Mouse (Mus musculus) thymus, postnatal 10 days (tissue): ENCODE results near the gene Ank2.

Experiments used
- DNase-seq, 2 experiments: peaks; one replicate each; pipeline ENCODE4 v3.0.0; 2021; ENCODE audit warnings: low spot score in 2 of 2

Ank2 gene

DNA sequence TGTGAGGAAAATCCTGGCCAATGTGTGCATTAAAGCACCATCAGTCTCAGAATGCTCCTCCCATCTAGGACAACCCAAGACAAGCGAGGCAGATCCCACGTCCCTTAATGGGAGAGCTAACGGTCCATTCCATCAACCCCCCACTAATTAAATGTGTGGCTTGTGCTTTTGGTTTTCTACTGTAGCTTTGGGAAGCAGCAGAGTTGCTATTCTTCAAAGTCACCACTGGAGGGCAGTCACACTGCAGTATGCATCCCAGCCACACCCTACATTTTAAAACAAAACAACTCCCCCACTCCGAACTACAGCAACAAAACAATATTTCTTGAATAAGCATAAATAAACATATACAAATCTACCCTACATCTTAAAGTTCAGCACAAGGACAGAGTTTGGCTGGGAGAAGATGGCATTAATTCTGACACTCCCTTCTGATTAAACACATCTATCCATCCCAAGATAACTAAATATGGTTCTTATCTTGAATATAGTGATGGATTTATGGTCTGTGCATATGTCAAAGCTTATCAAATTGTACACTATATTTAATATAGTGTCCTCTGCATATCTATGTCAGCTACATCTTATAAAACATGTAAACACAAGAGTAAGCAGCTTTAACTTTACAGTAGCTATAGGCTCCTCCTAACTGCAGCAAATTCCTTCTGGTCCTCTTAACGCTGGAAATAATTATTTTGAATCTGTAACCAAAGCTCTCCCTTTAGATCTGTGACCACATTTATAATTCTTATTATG is 315.0 kb downstream of the Ank2 start:
- no peak for DNase-seq

DNA sequence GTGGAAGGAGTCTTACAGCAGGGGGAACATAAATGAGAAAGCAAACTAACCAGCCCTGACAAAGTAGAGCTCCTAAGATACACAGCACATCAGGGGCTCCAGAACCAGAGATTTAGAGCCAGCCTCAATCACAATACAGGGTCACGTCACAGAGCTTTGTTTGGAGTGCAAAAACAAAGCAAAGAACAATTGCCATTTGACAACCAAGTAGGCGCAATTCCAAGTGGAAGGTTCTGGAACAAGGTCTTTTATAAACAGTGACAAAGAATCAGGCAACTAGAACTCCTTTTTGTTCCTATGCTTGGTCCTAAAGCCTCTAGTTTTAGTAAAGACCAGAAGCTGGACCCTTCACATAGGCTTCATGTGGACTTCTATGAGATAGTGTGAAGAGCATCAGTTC is 326.5 kb downstream of the Ank2 start:
- DNase-seq, result no peak

DNA sequence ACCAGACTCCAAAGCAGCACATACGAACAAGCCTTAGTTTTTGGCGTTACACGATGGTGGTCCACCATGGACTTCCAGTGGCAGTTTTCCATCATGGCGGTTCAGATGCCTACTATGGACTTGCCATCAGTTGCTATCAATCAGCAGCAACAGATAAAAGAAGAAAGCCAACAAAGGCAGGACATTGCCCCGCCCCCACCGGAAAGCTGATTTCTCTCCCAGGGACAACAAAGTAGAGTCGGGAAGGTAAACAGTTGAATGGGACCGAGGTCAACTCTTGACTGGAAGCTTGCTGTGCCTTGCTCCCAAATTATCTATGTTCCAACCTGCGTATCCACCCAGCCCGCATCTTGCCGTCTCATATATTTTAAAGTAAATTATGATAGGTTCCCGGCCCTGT is 328.9 kb downstream of the Ank2 start:
- DNase-seq, result no peak

DNA sequence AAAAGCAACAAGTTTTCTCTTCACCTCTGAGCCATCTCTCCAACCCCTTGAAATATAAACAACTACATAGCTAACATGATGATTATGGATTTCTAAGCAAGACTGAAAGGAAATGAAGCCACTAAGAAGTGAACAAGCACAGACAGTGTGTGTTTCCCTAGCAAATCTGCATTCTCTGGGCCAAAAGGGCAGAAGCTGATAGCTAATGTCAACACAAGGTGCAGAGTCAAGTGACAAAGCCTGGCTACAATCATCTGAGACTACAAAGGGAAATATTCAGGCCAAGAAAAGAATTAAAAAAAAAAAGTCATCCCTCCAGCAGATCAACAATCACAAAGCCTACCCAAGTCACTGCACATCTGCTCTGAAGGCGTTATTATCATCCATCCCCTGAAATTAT is 330.0 kb downstream of the Ank2 start:
- no peak for DNase-seq

DNA sequence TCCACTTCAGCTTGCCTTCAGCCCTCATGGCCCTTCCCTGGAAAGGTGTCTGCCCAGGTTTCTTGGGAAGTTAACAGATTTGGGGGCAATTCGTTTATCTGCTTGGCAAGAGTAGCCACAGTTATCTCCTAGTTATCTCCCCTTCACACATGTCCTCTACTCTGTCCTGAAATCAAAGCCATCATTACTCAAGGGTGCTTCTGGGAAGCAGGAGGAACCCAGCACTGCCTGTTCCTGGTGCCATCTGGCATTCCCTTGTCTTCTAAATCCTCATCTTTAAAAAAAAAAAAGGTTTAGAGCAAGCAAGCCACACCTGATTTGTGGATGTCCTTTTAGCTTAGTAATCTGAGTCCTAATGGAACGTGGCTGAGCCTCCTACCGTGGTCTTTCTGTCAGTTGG is 335.4 kb downstream of the Ank2 start:
- no peak for DNase-seq

DNA sequence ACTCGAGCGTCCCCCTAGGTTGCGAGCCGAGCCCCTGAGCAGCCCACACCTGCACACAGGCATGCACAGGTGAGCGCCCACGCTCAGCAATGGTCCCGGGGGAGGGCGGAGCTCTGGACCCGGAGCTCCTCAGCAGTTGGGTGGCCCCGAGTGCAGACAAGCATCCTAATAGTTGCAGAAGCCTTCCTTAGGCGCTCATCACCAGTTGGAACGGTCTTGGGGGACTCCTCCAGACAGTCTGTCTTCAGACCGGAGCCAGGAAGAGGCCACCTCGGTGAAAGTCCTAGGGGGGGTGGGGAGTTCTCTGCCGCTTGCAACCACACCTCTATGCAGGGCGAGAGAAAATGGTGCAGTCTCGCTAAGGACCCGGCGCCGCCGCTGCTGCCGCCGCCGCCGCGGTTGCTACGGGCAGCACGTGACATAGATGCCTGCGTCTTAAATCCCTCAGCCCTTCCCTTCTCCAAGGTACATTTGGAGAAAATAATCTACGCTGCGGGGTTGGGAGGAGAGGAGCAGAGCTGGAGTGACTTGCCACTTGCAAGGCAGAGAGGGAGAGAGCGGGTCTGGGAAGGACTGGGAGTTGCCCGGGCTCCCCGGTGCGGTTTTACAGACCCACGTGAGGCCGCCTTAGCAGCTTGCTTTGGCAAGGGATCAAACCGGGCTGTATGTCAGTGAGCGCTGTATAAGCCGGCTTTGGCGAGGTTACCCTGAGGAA is 337.0 kb downstream of the Ank2 start:
- peak in 1 of 2 experiments; percentile 3 for DNase-seq

DNA sequence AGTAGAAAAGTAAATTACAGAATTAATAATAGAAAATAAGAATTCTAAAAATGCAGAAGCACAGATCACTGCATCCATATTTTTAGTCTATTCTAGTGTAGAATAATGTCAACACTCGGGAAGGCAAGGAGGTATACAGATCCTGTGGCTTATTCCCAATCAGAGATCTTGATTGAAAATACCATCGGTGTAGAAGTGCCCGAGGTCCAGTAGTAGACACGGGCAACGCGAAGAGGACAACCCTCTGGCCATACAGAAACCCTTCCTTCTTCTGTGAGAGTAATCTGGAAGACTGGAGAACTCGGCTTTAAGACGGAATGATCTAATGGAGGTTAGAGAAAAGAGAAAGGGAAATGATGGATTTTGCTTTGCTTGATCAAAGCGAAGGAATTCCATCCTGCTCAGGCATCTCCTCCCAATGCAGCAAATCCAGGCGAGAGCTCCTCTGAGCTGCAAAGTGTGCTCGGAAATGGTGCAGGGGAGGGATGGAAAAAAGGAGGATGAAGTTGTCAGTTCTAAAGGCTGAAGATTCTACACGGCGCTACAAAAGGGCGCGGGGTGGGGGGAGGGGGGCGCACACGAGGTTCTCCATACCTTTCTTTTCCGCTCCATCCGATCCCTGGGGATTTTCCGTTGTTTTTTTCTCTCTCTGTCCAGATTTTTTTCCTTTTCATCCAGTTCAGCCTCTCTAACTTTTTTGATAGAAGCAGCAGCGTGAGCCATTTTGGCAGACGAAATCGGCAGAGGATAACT is 337.9 kb downstream of the Ank2 start:
- DNase-seq, result no peak

DNA sequence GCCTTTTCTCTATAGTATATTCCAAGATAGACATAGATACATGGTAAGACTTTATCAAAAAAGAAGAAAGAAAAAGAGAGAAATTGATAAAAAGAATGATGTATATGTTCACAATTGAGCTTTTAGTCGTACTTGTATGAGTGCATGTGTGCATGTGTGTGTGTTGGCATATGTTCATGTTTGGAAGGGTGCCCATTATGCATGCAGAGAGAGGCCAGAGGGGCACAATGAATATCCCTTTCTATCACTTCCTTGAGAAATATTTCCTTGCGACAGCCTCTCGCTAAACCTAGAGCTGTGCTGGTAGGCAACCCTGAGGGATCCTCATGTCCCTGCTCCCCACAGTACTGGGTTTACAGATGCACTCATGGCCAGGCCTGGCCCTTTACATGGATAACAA is 341.4 kb downstream of the Ank2 start:
- DNase-seq, result no peak

DNA sequence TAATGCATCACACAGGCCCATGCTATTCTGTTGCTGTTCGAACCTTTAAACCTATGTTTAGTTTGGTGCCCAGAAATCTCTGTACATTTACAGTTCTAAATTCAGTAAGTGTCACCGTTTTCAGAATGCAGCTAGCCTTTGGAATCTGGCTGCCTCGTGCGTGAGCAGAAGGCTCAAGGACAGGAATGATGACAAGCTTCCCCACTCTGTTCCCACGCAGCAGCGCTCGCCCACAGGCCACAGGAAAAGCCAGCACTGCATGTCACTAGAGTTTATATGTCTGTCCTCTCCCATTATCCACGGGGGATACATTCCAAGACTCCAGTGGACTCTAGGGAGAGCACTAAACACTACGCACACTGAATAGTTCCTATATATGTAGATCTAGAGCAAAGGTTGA is 343.1 kb downstream of the Ank2 start:
- DNase-seq, result no peak

DNA sequence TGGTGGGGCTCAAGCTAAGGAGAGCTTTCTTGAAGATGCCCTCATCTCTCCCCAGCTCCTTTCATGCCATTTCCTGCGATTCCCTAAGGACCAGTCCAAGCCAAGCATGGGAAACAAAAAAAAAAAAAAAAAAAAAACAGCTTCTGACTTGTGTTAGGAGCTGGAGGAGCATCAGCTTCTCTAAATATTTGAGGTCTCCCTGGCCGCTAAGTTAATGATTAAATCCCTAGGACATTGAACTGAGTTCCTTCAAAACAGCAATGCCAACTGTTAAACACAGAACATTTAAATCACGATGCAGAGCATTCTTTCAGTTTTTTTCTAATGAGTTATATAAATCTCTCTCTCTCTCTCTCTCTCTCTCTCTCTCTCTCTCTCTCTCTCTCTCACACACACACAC is 345.3 kb downstream of the Ank2 start:
- no peak for DNase-seq

DNA sequence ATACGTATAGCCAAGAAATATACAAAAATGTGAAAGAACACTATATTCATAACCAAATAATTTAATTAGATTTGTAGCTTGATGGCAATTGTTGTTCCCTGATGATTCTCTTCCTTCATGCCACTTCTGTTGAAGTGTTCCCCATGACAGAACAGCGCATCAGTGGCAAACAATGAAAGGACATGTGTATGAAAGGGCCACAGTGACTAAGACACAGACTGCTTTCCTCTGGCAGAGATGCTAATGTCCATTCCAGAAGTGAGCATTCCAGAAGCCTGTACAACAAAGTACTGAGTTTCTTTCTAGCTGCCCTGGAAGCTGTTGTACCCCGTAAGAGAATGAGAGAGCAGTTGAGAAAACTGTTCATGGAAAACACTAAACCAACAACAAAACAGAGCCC is 345.7 kb downstream of the Ank2 start:
- DNase-seq, result no peak

DNA sequence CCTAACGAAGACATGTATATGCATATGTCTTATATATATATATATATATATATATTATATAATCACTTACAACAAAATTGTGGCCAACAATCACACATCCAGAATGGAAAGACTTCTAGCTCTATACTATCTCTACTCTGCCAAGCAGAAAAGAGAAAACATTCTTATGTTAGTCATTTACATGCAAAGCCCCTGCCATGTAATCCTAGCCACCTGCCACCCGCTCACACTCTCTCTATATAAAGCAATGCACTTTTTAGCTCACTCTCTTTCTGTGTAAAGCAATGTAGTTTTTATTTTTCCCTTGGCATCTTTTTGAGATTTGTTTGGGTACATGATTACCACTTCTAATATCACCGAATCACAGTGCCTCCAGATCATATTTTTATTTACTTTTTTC is 350.5 kb downstream of the Ank2 start:
- DNase-seq, result no peak

DNA sequence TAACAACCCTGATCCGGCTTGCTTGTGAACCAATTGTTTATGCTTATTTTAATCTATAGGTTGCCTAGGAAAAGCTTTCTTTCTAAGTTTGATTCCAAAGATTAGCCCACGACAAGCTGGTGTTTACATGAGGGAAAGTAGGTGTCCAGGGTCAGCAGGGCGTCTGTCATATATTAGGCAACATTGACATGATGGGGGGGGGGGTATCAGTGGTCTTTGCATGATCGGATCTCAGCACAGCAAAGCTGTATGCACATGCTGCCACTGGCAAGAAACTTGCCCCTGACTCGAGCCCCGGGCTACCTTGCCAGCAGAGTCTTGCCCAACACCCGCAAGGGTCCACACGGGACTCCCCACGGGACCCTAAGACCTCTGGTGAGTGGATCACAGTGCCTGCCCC is 358.6 kb downstream of the Ank2 start:
- no peak for DNase-seq

DNA sequence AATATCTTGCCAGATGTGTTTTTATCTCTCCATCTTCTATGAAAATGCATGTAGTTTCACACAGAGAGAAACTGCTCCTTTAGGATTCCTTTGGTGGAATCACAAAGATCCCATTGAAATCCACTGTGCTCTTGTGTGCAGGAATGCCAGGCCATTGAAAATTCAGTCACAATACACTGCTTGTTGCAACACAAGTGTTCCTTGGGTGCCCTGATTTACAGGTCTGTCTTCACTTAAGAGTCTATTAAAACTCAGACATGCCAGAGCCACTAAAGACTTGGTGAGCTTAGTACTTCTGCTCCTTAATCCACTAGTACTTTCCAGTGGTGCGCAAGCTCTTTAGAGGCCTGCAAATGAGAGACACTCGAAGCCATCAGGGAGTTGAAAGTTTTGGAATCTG is 359.5 kb downstream of the Ank2 start:
- no peak for DNase-seq

DNA sequence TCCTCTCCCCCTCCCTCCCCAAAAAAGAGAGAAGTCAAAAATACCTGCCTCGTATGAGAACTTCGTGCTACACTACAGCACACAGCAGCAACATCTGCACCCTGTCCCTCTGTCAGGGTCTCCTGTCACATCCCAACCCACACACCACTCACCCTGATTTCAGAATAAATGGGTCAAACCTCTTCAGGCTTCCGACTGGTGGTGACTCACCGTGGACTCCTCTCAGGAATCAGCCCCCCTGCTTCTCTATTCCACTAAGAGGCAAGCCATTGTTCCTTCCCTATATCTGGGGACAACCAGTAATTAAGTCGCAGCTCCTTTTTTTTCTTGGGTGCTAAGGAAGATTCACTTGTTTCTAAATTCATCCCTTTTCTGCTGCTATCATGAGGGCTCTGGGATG is 361.6 kb downstream of the Ank2 start:
- no peak for DNase-seq

DNA sequence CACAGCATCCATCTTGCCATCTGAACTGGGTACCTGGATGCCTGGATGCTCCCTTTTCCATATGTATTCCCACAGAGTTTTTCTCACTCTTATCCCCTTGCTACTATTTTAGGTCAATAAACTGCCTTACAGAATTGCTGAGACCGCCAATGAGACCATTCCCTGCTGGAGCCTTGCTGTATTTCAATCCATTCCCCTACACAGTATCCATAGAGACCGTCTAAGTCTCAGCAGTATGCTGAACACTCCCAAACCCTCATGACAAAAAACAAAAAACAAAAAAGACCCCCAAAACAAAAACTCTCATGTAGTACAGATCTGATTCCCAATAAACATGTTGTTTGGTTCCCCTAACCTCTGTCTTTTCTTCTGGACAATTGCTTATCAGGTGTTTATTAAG is 365.1 kb downstream of the Ank2 start:
- DNase-seq, result no peak

DNA sequence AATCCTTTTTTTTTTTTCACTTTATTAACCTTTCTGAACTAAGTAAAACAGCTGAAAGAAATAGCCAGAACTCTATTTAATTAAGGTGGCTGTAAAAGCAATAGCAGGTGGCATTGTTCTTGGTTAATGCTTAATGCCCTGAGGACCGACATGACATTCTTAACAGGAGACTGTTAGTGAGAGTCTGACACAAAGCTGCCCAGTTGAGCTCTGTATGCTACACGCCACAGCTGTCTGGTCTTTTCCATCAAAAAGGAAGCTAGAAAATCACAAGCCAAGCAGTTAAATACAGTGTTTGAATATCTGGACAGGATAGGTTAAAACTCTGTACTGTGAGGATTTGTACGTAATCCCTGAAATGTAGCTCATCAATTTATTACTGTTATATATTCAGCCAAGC is 368.1 kb downstream of the Ank2 start:
- no peak for DNase-seq

DNA sequence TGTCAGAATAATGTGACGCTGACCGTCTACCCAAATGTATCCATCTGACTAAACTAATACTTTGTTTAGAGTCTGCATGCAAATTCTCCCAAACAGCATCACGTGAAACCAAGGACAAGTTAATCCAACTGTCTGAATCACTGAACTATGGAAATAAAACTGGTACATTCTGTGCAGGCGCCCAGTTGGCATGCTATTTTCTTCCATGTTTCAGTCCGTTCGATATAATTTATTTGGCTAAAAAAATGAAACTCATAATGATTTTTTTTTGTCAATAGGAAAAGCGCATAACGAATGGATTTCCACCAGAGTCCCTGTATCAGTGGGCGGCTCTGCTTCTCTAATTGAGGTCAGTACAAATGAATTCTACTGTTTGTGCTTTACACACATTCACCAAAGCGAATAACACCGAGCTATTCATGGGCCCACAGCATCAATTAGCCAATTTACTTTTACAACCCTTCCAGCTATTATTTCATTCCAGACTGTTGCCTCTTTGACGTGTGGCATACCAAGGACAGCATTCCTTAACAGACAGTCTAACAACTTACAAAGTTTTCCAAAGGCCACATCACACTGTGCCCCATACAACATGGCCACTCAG is 368.9 kb downstream of the Ank2 start:
- DNase-seq, result no peak

DNA sequence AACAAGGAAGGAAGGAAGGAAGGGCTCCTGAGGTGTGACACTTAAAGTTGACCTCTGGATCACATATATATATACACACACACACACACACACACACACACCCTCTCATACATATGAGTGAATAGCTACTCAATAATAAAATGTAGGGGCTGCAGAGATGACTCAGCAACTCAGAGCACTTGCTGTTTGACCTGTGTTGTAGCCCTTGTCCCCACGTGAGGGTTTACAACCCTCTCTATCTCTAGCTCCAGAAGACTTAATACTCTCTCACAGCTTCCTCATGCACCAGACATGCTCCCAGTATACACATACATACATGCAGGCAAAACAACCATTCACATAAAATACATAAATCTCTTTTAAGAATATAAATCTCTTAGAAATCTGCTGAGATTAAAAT is 369.4 kb downstream of the Ank2 start:
- DNase-seq, result no peak

DNA sequence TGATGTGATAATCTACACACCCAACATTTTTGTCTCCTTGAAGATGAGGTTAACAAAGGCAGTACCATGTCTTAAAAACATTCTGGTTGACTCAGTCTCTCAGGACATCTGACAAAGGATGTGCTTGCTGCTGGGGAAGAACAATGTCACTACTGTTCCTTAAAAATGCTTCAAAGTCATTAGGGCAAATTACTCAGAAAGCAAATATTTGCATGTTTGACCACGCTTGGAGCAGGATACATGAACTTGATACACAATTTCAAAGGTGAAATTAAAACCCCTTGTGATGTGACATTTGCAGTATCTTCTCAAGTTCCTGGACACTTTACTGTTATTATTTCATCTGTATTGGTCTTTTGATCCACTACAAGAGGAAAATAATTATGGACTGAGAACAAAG is 371.5 kb downstream of the Ank2 start:
- DNase-seq, result no peak

DNA sequence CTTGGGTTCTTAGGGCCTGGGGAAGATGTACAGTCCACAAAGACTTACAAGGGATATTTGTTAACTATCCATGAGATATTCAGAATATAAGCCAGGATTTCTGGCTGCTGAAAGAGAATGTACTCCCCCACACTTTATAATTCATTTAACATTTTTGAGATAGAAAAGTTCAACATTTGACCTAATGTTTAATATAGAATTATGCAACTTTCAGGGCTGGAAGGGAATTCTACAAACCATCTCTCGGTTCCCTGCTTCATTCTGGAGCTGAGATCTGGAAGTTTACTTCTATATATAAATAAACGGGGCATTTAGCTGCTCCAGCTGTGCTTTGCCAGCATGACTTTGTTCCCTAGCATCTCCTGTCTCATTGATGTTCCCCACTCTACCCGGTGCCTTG is 372.9 kb downstream of the Ank2 start:
- no peak for DNase-seq

DNA sequence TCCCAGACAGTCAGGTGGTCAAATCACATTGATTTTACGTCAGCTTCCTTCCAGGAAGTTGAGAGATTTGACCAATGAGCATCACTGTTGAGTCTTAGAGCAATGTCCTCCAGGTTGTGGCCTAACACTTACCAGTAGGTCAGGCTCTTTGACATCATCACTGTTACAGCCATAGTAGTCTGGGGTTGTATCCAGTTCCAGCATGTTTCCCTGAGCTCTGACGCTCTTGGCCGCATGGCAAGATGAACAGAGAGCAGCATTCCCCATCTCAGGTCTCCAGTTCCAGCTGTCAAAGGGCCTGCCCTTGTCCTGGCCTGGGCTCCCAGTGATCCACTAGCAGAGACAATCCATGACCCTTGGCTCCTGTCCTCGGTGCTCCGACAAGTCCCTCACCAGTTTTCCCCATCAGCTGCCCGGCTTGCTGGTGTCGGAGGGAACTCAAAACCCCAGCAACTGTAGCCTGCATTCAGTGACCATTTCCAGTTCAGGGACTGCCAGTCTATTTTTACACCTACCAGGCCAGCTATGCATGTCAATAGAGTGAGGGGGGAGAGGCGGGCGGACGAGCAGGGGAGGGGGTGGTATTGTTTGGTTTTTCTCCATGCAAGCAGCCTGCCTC is 374.7 kb downstream of the Ank2 start:
- no peak for DNase-seq
